Mouse (Mus musculus) forelimb bud, embryonic 11.5 days (tissue): ENCODE results near the gene Fasn.
"Not testable (repeated sequence)": the region's sequence is repeated elsewhere in the genome, so short reads cannot be mapped to it uniquely, and the experiment has no call there.

Experiments
- DNase-seq: peaks from one replicate; pipeline ENCODE4 v3.0.0-alpha.2; 2012; ENCODE audit warnings: low read depth, low spot score

The Fasn gene

GRCm38 (mm10) chr11:120823956-120824786 is at the start of gene Fasn:
TSS of gene Fasn (minus strand) at chr11:120824547.
- peak; percentile 96 for DNase-seq

GRCm38 (mm10) chr11:120873206-120873605 is 48.9 kb upstream of the Fasn start:
- no peak for DNase-seq

GRCm38 (mm10) chr11:120871521-120871920 is 47.2 kb upstream of the Fasn start:
- DNase-seq, result no peak

DNA sequence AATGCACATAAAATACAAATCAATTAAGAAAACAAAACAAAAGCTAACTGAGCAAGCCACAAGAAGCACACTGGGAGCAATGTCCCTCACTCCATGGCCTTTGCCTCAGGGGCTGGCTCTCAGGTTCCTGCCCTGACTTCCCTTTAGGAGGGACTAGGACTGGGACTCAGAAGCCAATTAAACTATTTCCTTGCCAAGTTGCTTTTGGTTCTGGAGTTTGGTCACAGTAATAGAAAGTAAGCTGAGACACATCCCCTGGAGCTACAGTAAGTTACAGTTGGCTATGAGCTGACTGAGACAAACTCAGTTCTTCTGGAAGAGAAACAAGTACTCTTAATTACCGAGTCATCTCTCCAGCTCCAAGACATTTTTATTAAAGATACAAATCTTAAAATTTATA is 41.5 kb upstream of the Fasn start:
- DNase-seq, result no peak

GRCm38 (mm10) chr11:120862819-120863218 is 38.5 kb upstream of the Fasn start:
- DNase-seq, result no peak

GRCm38 (mm10) chr11:120855938-120856337 is 31.6 kb upstream of the Fasn start:
- DNase-seq, result not testable (repeated sequence)

DNA sequence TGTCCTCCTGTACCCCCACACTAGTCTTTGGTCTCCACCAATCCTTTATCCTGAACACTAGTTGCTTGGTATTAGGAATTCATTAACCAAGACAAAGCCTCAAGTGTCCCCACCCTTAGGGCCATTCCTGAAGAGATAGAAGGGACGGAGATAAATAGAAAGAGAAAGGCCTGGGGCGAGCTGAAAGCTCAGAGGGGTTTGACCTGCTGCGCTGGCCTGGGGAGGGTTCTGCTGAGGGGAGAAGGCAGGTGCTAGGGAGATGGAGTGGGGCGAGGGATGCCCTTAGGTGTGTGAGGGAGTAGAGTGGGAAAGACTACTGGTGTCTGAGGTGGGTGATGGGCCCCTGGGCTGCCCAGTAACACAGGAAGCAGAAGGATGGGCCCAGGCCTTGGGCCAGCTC is 29.4 kb upstream of the Fasn start:
- DNase-seq, result no peak

- no peak for DNase-seq
These were observed 28.8 kb upstream of the Fasn start for GRCm38 (mm10) chr11:120853158-120853557.

GRCm38 (mm10) chr11:120852083-120852935 is 28.0 kb upstream of the Fasn start:
- DNase-seq, result no peak

- DNase-seq, result no peak
These were observed 27.2 kb upstream of the Fasn start for GRCm38 (mm10) chr11:120851582-120851981.

DNA sequence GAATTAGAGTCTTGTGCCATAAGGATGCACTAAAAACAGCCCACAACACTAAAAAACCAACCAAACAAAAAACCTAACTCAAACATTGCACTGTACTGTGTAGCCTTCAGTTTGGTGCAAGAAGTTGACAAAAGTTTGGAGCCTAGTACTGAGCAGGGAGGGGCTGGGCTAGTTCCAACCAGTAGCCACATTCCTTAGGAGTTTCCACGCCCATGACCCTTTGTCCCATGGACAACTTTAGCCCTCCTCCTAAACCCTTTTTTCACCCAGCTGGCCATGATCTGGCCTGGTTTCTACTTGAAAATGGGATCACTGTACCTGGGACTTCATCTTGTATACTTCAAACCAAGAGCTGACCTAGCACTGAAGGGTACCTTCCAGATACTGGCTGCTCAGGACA is 26.8 kb upstream of the Fasn start:
- DNase-seq, result no peak

DNA sequence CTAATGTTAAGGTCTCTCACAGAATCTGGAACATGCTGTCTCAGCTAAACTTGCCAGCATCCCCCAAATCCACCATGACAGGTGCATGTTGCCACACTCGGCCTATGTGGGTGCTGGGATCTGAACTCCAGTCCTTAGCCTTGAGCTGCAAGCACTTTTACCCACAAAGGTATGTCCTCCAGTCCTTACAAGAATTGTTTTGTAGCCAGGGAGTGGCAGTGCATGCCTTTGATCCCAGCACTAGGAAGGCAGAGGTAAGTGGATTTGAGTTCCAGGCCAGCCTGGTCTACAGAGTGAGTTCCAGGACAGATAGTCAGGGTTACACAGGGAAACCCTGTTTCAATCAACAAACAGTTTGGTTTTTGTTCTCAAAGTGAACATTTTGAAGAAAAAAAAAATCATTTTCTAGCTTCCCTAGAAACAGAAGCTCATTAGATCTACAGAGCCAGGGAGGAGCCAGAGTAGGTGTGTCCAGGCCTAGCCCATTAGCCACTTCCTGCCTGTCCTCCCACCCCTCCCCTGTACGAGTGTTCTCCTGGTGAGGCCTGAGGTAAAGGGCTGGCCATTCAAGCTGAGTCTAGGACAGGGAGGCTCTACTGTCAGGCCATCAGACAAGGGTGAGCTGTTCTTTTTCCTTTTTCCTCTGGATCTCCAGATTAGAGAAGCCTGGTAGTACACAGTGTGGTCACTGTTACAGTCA is 26.1 kb upstream of the Fasn start:
- no peak for DNase-seq

- DNase-seq, result no peak
These were observed 22.6 kb upstream of the Fasn start for GRCm38 (mm10) chr11:120846725-120847475.

GRCm38 (mm10) chr11:120844329-120844728 is 20.0 kb upstream of the Fasn start:
- no peak for DNase-seq

GRCm38 (mm10) chr11:120833555-120834280 is 9.4 kb upstream of the Fasn start:
- DNase-seq, result no peak

- DNase-seq, result not testable (repeated sequence)
These were observed 8.6 kb upstream of the Fasn start for GRCm38 (mm10) chr11:120832962-120833361.

DNA sequence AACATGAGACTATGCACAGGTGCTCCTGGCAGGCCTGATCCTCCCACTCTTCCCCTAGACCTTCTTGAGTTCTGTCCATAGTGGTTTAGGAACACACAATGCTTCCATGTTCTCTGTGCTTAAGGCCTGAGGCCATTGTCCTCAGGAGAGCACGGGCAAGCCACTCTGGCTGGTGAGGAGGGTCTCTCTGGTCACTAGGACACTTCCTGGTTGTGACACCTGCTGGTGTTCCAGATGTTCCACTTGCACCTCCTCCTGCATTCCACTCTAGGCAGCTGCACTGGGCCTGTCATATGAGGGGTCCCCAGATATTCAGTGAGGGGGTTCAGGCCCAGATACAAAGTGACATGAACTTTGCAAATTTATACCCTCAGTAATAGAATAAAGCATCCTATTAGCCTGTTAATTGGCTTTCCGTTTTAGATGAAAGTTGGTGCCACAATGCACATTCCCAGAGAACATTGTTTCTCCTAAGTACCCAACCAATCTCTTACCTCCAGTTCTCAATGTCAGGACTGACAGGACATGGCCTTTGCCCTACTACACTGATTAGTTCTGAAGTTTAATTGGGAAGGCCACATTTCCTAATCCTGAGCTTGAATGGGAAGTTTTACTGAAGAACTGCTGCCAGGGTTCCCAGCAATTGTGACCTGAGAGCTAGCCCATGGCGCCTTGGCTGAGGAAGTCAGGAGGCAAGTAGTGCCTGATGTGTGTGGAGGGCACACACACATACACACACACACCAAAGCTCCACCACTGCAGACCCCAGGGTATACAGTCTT is 7.5 kb upstream of the Fasn start:
- no peak for DNase-seq

DNA sequence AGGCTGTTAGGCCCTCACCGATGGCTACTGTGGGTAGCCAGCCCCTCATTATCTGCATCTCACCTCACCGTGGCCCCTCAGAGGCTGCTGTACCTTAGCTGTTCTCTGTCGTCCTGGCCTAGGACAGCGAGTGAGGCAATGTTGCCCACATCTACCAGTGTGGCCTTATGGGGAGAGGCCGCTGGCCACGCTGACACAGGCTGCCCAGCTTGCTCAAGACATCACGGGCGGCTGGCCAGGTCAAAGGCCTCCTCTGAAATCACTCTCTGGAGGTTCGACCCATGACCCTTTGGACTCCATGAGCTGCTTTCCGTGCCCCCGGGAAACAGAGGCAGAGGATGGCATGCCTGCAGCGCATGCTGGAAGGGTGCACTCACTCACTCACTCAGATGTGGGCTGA is 6.3 kb upstream of the Fasn start:
- DNase-seq, result no peak

DNA sequence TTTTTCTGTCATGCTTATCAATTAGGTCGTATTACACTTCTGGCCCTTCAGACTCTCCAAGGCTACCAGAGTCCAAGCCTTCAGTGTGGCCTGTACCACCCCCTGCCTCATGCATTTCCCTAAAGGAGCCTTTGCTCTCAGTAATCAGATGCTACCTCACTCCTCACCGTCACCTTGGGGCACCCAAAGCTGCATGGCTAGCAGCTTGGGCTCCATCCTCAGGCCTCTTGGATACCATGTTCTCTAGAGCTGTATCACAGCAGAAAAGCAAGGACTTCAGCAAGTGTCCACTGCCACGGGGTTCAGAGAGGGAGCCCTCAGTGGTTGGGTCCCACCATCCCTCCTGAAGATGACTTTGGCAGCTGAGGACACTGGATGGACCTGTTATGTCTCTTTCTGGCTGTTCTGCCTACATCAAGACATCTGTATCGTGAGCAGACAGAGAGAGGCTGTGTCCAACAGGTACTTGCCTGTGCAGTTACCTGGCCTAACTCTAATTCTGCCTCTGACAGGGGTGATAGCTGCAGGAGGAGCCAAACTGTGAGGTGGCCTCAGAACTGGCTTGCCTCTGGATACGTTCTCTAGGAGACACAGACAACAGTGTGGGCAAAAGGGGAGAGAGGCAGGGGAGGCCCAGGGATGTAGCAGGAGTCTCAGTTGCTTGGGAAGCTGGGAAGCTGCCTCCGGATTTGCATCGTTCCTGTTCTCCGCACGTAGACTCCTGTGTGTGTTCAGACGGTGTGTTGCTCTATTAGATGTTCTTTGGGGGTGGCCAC is 5.6 kb upstream of the Fasn start:
- DNase-seq, result no peak
